Mouse (Mus musculus) thymus, adult 18-20 months (tissue): Measurements from ENCODE around the gene Rab4a.

ENCODE experiments used
- DNase-seq, 2 experiments: peaks; one replicate each; pipeline ENCODE4 v3.0.0; 2022; ENCODE audit warnings: mixed read lengths in 2 of 2

Rab4a gene

GRCm38 (mm10) chr8:123854733-123855475, 49.1 kb downstream of the Rab4a start:
- DNase-seq: no peak

GRCm38 (mm10) chr8:123857361-123857760, 51.6 kb downstream of the Rab4a start:
- no peak for DNase-seq

GRCm38 (mm10) chr8:123858574-123858940, 52.8 kb downstream of the Rab4a start:
- peak in 1 of 2 experiments; percentile 11 for DNase-seq

- DNase-seq: peak; percentile 87
Measured at GRCm38 (mm10) chr8:123858941-123859647, 53.3 kb downstream of the Rab4a start.

- DNase-seq: peak in 1 of 2 experiments; percentile 53
Measured at GRCm38 (mm10) chr8:123859648-123860259, 54.0 kb downstream of the Rab4a start, which contains the start of gene Ccsap. TSS of gene Ccsap (minus strand) at chr8:123860209.

- no peak for DNase-seq
Measured at GRCm38 (mm10) chr8:123860386-123860785, 54.6 kb downstream of the Rab4a start.

GRCm38 (mm10) chr8:123865786-123866185, 60.0 kb downstream of the Rab4a start:
- no peak for DNase-seq

GRCm38 (mm10) chr8:123866971-123867370, 61.2 kb downstream of the Rab4a start:
- no peak for DNase-seq

GRCm38 (mm10) chr8:123872048-123872447, 66.3 kb downstream of the Rab4a start:
- DNase-seq: no peak

- DNase-seq: no peak
Measured at GRCm38 (mm10) chr8:123873364-123873763, 67.6 kb downstream of the Rab4a start.

- no peak for DNase-seq
Measured at GRCm38 (mm10) chr8:123874324-123874723, 68.5 kb downstream of the Rab4a start.

GRCm38 (mm10) chr8:123877865-123878264, 72.1 kb downstream of the Rab4a start:
- no peak for DNase-seq

GRCm38 (mm10) chr8:123880271-123880670, 74.5 kb downstream of the Rab4a start:
- DNase-seq: no peak

- no peak for DNase-seq
Measured at GRCm38 (mm10) chr8:123880821-123881350, 75.1 kb downstream of the Rab4a start.

GRCm38 (mm10) chr8:123882412-123882811, 76.6 kb downstream of the Rab4a start:
- DNase-seq: no peak

- no peak for DNase-seq
Measured at GRCm38 (mm10) chr8:123883094-123883493, 77.3 kb downstream of the Rab4a start.
